29 mouse cellular contexts compared by ENCODE assay signal in genomic region chr4:137556673-137557210, GRCm38 (mm10). TPM values are rescaled to one million over a fixed set of nuclear protein-coding genes. Genes with fewer than 3 reads are reported as not detected.
"Had no signal": no experiment of that assay in that cellular context is flagged by ENCODE, and none has a peak within 500 bp of the region (broad histone marks: within the 10 kb centered on the region; RNA-seq: fewer than 3 reads in every experiment).

No protein-coding gene starts in this region.

- DNase-seq: gastrocnemius, adult 2 months; gastrocnemius, postnatal 10 days; gastrocnemius, postnatal 25 days; heart, adult 18-20 months; heart, postnatal 10 days; heart, postnatal 4 days; kidney, adult 8-10 months; kidney, postnatal 10 days; liver; liver, embryonic 13.5 days had no signal

- H3K4me2 ChIP-seq: heart, embryonic 12.5 days; hindbrain, embryonic 12.5 days; hindbrain, embryonic 14.5 days; intestine, embryonic 15.5 days; limb, embryonic 12.5 days; liver, embryonic 11.5 days; liver, embryonic 13.5 days; liver, embryonic 15.5 days had no signal

- H3K9me3 ChIP-seq: heart, embryonic 10.5 days; heart, embryonic 12.5 days; hindbrain, embryonic 10.5 days; hindbrain, embryonic 12.5 days; intestine, embryonic 15.5 days; limb, embryonic 10.5 days; limb, embryonic 12.5 days; liver, embryonic 13.5 days; liver, embryonic 15.5 days had no signal

- H3K27me3 ChIP-seq: heart, embryonic 12.5 days; hindbrain, embryonic 12.5 days; intestine, embryonic 15.5 days; limb, embryonic 12.5 days; liver, embryonic 13.5 days; liver, embryonic 15.5 days had no signal

- H3K27ac ChIP-seq: gastrocnemius, adult 2 months; heart, embryonic 10.5 days; hindbrain, embryonic 10.5 days; hindbrain, embryonic 12.5 days; hindbrain, embryonic 14.5 days; intestine, embryonic 15.5 days; layer of hippocampus, adult 2 months; left cerebral cortex, adult 2 months; limb, embryonic 10.5 days; limb, embryonic 12.5 days; liver, embryonic 13.5 days; liver, embryonic 15.5 days had no signal

- H3K9ac ChIP-seq: heart, embryonic 12.5 days; hindbrain, embryonic 12.5 days; hindbrain, embryonic 14.5 days; intestine, embryonic 15.5 days; limb, embryonic 12.5 days; liver, embryonic 13.5 days; liver, embryonic 15.5 days had no signal

- ATAC-seq: hindbrain, embryonic 16.5 days; inflammation-experienced regulatory T-cells, adult 6 months; intestine, embryonic 15.5 days; intestine, postnatal 0 days had no signal

- H3K4me1 ChIP-seq: heart, embryonic 10.5 days; heart, embryonic 12.5 days; hindbrain, embryonic 10.5 days; hindbrain, embryonic 12.5 days; intestine, embryonic 15.5 days; limb, embryonic 10.5 days; limb, embryonic 12.5 days; liver, embryonic 13.5 days; liver, embryonic 15.5 days had no signal

- H3K4me3 ChIP-seq: gastrocnemius, adult 2 months; heart, embryonic 10.5 days; heart, embryonic 12.5 days; hindbrain, embryonic 10.5 days; hindbrain, embryonic 12.5 days; intestine, embryonic 15.5 days; layer of hippocampus, adult 2 months; left cerebral cortex, adult 2 months; limb, embryonic 10.5 days; limb, embryonic 12.5 days; liver, embryonic 13.5 days; liver, embryonic 15.5 days had no signal

RNA-seq across cellular contexts. Expression of gene Ldlrad2, which starts 17.6 kb away (rescaled TPM):
- polyA plus RNA-seq: frontal cortex, adult 2 months; heart, embryonic 10.5 days; heart, embryonic 12.5 days; heart, embryonic 14.5 days; heart, embryonic 16.5 days; hindbrain, embryonic 12.5 days; hindbrain, embryonic 14.5 days; inflammation-experienced regulatory T-cells, adult 6 months; intestine, embryonic 15.5 days; intestine, postnatal 0 days; limb, embryonic 10.5 days; limb, embryonic 12.5 days; limb, embryonic 14.5 days; liver, embryonic 11.5 days; liver, embryonic 13.5 days; liver, embryonic 15.5 days had no signal
